Mouse (Mus musculus): ENCODE results near the gene Blmh. TPM values are rescaled to one million over a fixed set of nuclear protein-coding genes. Genes with fewer than 3 reads are reported as not detected.

Blmh gene
- polyA plus RNA-seq, 1 experiment = 133 TPM

DNA sequence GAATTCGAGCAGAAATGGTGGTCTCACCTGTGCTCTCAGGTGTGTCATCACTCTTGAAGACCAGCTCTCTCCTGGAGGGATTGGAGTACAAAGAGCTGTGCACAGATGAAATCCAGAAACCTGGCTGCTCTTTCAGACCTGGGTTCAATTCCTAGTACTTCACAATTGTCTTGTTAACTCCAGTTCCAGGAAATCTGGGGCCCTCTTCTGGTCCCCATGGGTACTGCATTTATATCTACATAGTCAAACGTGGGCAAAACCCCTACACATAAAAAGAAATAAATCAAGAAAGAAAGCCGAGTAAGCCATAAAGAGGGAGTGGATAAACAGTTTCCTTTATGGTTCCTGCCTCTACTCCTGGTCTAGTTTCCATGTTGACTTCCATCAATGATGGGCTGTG is 8.6 kb downstream of the Blmh start:
- H3K36me3 ChIP-seq (ENCODE audit: control insufficient read depth, insufficient read depth, low read length, poor library complexity, severe bottlenecking) = no peaks in the 10 kb centered on the region

DNA sequence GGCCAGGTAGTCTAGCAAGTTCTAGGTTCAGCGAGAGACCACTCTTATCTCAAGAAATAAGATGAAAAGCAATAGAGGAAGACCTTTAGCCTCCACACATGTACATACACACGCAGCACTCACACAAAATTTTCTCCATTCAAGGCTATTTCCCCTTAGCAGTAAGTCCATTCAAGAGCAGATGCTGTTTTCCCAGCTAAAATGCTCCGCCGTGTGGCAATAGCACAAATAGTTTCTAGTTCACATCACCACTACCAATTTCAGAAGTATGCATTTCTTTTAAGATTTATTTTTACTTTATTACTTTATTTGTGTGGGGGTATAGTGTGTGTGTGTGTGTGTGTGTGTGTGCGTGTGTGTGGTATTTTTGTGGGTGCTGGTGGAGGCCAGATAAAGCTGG is 12.0 kb downstream of the Blmh start:
- H3K9ac ChIP-seq (ENCODE audit: low read depth, poor library complexity, severe bottlenecking) = no peak overlapping the region
- no peaks in the 10 kb centered on the region for H3K9me3 ChIP-seq (replicated peaks; ENCODE audit: control insufficient read depth, insufficient read depth, low read length, poor library complexity, severe bottlenecking)
- TF ChIP-seq EP300 (IDR thresholded peaks at IDR 0.05; ENCODE audit: insufficient read depth, low read depth, low read length) (no peak), POLR2A (IDR thresholded peaks at IDR 0.05; ENCODE audit: insufficient read depth, low read length) (no peak), CTCF (IDR thresholded peaks at IDR 0.05; ENCODE audit: low read depth, low read length) (no peak)
- H3K36me3 ChIP-seq (ENCODE audit: control insufficient read depth, insufficient read depth, low read length, poor library complexity, severe bottlenecking) = no peaks in the 10 kb centered on the region
- no peak overlapping the region for H3K27ac ChIP-seq (ENCODE audit: insufficient read depth, low read length)
- no peak overlapping the region for H3K4me3 ChIP-seq (ENCODE audit: low read depth, low read length)
- no peaks in the 10 kb centered on the region for H3K4me1 ChIP-seq (ENCODE audit: control insufficient read depth, insufficient read depth, low read length)
- no peaks in the 10 kb centered on the region; the same call in 1 of the 2 replicates for H3K27me3 ChIP-seq (ENCODE audit: control insufficient read depth, insufficient read depth, low read length, poor library complexity, severe bottlenecking)

More for the DNA sequence above, 8.6 kb downstream of the Blmh start:
- no peaks in the 10 kb centered on the region for H3K4me1 ChIP-seq (ENCODE audit: control insufficient read depth, insufficient read depth, low read length)
- no peak overlapping the region for H3K4me3 ChIP-seq (ENCODE audit: low read depth, low read length)
- H3K27ac ChIP-seq (ENCODE audit: insufficient read depth, low read length) = no peak overlapping the region
- 0 out of 2 replicates have a peak, but pooled peaks cover 3% of the 10 kb centered on the region for H3K9me3 ChIP-seq (replicated peaks; ENCODE audit: control insufficient read depth, insufficient read depth, low read length, poor library complexity, severe bottlenecking)
- TF ChIP-seq CTCF (IDR thresholded peaks at IDR 0.05; ENCODE audit: low read depth, low read length) (no peak), EP300 (IDR thresholded peaks at IDR 0.05; ENCODE audit: insufficient read depth, low read depth, low read length) (no peak)
- H3K27me3 ChIP-seq (ENCODE audit: control insufficient read depth, insufficient read depth, low read length, poor library complexity, severe bottlenecking) = no peaks in the 10 kb centered on the region
- H3K9ac ChIP-seq (ENCODE audit: low read depth, poor library complexity, severe bottlenecking) = no peak overlapping the region

DNA sequence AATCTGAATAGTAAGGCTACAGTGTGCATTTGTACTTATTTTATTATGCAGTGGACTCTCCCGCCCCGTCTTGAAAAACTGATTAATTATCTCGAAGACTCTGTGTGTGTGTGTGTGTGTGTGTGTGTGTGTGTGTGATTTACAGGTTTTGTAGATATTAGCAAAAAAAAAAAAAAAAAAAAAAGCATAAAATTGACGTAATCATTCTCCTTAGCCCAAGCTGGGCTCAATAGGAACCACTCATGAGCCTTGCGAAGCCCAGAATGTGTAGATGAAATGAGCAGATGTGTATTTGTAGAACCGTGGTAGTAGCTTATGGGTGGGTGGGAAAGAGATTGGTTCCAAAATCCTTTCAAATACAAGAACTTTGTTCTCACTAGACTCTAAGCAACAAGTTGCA is 20.2 kb downstream of the Blmh start:
- H3K4me1 ChIP-seq (ENCODE audit: control insufficient read depth, insufficient read depth, low read length) = no peaks in the 10 kb centered on the region
- no peaks in the 10 kb centered on the region for H3K9me3 ChIP-seq (replicated peaks; ENCODE audit: control insufficient read depth, insufficient read depth, low read length, poor library complexity, severe bottlenecking)
- peak overlapping the region; percentile 83 for H3K9ac ChIP-seq (ENCODE audit: low read depth, poor library complexity, severe bottlenecking)
- TF ChIP-seq POLR2A (IDR thresholded peaks at IDR 0.05; ENCODE audit: insufficient read depth, low read length) (no peak), EP300 (IDR thresholded peaks at IDR 0.05; ENCODE audit: insufficient read depth, low read depth, low read length) (no peak), CTCF (IDR thresholded peaks at IDR 0.05; ENCODE audit: low read depth, low read length) (no peak)
- H3K36me3 ChIP-seq (ENCODE audit: control insufficient read depth, insufficient read depth, low read length, poor library complexity, severe bottlenecking) = peaks cover 5% of the 10 kb centered on the region; the same call in 1 of the 2 replicates
- no peak overlapping the region for H3K4me3 ChIP-seq (ENCODE audit: low read depth, low read length)
- no peaks in the 10 kb centered on the region for H3K27me3 ChIP-seq (ENCODE audit: control insufficient read depth, insufficient read depth, low read length, poor library complexity, severe bottlenecking)
- H3K27ac ChIP-seq (ENCODE audit: insufficient read depth, low read length) = peak overlapping the region; percentile 53; the same call in 1 of the 2 replicates

DNA sequence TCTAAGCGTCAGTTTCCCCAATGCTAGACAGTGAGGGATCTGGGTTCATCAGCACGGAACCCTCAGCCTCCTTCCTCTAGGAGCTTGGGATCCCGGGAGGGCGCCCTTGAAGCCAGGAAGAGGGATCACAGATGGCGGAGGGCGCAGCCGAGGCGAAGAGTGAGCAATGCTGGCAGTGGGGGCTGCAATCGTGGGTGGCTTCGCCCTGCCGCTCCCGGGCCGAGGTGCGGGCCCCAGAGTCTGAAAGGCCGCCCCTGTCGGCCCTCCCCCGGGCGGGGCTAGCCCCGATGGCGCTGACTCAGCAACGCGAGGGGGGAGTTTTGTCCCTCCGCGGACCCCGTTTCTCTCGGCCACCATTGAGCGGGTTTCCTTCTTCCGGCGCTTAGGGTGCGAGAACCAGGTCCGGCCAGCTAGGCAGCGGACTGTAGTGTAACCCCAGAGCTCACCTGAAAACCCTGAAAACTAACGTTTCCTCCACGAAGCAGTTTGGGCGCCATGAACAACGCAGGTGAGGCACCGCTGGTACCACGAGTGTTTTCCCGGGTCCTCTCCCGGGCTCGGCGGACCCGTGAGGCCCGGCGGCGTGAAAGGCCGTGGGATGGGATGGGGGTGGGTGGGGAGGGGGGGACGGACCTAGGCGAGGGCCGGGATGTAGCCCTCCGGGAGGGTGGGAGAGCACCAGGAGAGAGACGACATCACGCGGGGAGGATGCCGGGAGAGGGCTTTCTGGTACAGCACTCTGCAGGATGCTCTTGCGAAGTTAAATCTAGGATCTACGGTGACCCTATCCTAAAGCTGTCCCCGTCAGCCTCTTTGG is 21.0 kb downstream of the Blmh start:
- Histone ChIP-seq H3K4me1 (ENCODE audit: control insufficient read depth, insufficient read depth, low read length) (no peaks in the 10 kb centered on the region), H3K27ac (ENCODE audit: insufficient read depth, low read length) (peak overlapping the region; percentile 53), H3K27me3 (ENCODE audit: control insufficient read depth, insufficient read depth, low read length, poor library complexity, severe bottlenecking) (no peaks in the 10 kb centered on the region), H3K4me3 (ENCODE audit: low read depth, low read length) (peak overlapping the region; percentile 86), H3K36me3 (ENCODE audit: control insufficient read depth, insufficient read depth, low read length, poor library complexity, severe bottlenecking) (peaks cover 5% of the 10 kb centered on the region; the same call in 1 of the 2 replicates), H3K9me3 (replicated peaks; ENCODE audit: control insufficient read depth, insufficient read depth, low read length, poor library complexity, severe bottlenecking) (no peaks in the 10 kb centered on the region), H3K9ac (ENCODE audit: low read depth, poor library complexity, severe bottlenecking) (peak overlapping the region; percentile 83)
- TF ChIP-seq CTCF (IDR thresholded peaks at IDR 0.05; ENCODE audit: low read depth, low read length) = no peak
- TF ChIP-seq POLR2A (IDR thresholded peaks at IDR 0.05; ENCODE audit: insufficient read depth, low read length) = peak; percentile 73
- no peak for TF ChIP-seq EP300 (IDR thresholded peaks at IDR 0.05; ENCODE audit: insufficient read depth, low read depth, low read length)

DNA sequence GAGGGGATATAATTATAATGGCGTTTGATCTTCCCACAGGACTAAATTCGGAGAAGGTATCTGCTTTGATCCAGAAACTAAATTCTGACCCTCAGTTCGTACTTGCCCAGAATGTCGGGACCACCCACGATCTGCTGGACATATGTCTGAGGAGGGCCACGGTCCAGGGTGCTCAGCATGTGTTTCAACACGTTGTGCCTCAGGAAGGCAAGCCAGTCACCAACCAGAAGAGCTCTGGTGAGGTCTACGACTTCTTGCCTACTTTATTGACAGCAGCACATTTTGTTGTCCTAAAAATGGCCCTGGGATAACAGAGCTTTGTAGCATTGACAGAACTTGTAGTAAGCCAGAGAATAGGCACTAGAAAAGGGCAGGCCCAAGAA is 21.6 kb downstream of the Blmh start:
- Histone ChIP-seq H3K9ac (ENCODE audit: low read depth, poor library complexity, severe bottlenecking) (peak overlapping the region; percentile 83), H3K36me3 (ENCODE audit: control insufficient read depth, insufficient read depth, low read length, poor library complexity, severe bottlenecking) (peaks cover 11% of the 10 kb centered on the region), H3K27me3 (ENCODE audit: control insufficient read depth, insufficient read depth, low read length, poor library complexity, severe bottlenecking) (no peaks in the 10 kb centered on the region), H3K9me3 (replicated peaks; ENCODE audit: control insufficient read depth, insufficient read depth, low read length, poor library complexity, severe bottlenecking) (no peaks in the 10 kb centered on the region), H3K4me1 (ENCODE audit: control insufficient read depth, insufficient read depth, low read length) (no peaks in the 10 kb centered on the region), H3K4me3 (ENCODE audit: low read depth, low read length) (peak overlapping the region; percentile 86), H3K27ac (ENCODE audit: insufficient read depth, low read length) (no peak overlapping the region)
- TF ChIP-seq CTCF (IDR thresholded peaks at IDR 0.05; ENCODE audit: low read depth, low read length) = no peak
- no peak for TF ChIP-seq POLR2A (IDR thresholded peaks at IDR 0.05; ENCODE audit: insufficient read depth, low read length)
- no peak for TF ChIP-seq EP300 (IDR thresholded peaks at IDR 0.05; ENCODE audit: insufficient read depth, low read depth, low read length)

DNA sequence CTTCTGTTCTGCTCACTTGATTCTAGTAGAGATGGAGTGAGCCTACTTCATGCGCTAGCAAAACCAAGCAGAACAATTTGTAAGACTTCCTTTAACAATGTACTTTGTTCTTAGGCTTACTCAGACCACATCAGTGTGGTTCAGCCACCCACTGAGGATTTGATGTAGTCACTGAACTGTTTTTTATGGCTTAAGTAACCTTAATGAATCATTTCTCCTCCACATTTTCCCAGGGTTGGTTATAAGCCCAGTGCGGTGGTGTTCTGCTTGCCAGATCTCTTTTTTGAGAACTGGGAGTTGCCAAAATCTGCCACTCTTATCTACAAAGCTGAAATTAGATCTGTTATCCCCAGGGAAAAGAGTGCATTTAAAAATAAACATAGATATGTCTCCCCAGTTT is 28.9 kb downstream of the Blmh start:
- no peaks in the 10 kb centered on the region for H3K9me3 ChIP-seq (replicated peaks; ENCODE audit: control insufficient read depth, insufficient read depth, low read length, poor library complexity, severe bottlenecking)
- H3K36me3 ChIP-seq (ENCODE audit: control insufficient read depth, insufficient read depth, low read length, poor library complexity, severe bottlenecking) = peaks cover 55% of the 10 kb centered on the region
- no peaks in the 10 kb centered on the region for H3K4me1 ChIP-seq (ENCODE audit: control insufficient read depth, insufficient read depth, low read length)
- H3K27me3 ChIP-seq (ENCODE audit: control insufficient read depth, insufficient read depth, low read length, poor library complexity, severe bottlenecking) = no peaks in the 10 kb centered on the region
- no peak overlapping the region for H3K27ac ChIP-seq (ENCODE audit: insufficient read depth, low read length)
- H3K9ac ChIP-seq (ENCODE audit: low read depth, poor library complexity, severe bottlenecking) = no peak overlapping the region
- TF ChIP-seq POLR2A (IDR thresholded peaks at IDR 0.05; ENCODE audit: insufficient read depth, low read length) (no peak), CTCF (IDR thresholded peaks at IDR 0.05; ENCODE audit: low read depth, low read length) (no peak), EP300 (IDR thresholded peaks at IDR 0.05; ENCODE audit: insufficient read depth, low read depth, low read length) (no peak)
- H3K4me3 ChIP-seq (ENCODE audit: low read depth, low read length) = no peak overlapping the region

All from ES-Bruce4 (cell line).